Mouse (Mus musculus) left cerebral cortex, adult 9 months (tissue): ENCODE data around the gene Krr1.

Experiments used
- DNase-seq, 2 experiments: peaks; one replicate each; pipeline ENCODE4 v3.0.0; 2022; ENCODE audit warnings: low spot score in 2 of 2

Krr1 gene

DNA sequence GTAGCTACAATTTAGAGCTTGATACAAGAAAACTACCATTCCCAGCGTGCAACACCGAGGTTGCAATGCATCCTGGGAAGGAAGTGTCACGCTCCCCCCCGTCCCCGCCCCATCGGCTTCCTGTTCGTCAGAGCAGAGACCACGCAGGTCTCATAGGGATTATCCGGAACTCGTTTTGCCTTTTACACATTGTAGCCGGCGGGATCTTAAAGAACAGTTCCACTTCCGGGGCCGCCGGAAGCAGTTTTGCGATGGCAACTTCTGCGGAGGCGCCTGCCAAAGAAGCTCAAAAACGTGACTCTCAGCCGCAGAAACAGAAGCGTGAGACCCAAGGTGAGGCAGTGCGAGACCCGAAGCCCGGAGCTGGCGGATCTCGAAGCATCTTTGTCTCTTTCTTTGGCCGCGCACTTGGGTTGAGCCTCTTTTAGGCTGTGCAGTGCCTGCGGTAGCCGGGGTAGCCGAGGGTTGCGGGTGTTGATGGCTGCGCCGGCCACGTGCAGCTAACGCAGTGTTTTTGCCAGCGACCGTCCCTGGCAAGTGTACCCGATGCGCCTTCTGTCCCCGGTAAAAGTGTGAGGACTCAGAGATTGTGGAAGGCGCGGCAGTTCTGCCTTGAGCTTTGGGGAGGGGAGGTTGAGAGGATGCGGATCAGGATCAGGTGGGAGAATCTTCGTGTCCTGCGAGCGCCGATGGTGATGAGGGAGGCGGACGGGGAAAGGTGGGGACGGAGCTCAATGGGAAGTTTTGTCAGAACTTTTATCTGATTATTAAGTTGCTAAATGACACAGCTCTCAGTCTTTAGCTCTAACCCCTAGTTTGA is at the start of gene Krr1:
Krr1 (plus strand) TSS at position 123 of the 820 bp plus-strand sequence.
- peak; percentile 83 to 94 for DNase-seq

GRCm38 (mm10) chr10:111923503-111924135 is 48.8 kb upstream of the Krr1 start:
- no peak for DNase-seq

- DNase-seq = no peak
Observed at GRCm38 (mm10) chr10:111924141-111924540, 48.3 kb upstream of the Krr1 start.

- no peak for DNase-seq
Observed at GRCm38 (mm10) chr10:111924716-111925488, 47.6 kb upstream of the Krr1 start.

DNA sequence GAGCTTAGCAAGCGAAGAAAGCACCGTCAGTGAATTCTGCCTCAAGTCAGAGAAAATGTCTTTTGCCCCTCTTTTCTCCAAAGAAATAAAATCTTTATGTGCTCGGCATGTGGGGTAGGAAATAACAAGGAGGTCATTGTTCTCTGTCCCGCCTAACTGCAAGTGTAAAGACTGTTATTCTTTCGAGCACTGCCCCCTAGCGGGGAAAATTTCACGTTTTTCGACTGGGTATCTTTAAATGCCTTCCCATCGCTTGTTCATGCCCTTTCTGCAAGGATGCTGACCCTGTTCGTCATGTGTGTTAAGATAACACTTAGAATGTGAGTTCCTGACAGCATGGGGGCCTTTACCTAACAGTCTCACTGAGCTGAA is 47.0 kb upstream of the Krr1 start:
- peak; percentile 49 to 93 for DNase-seq

DNA sequence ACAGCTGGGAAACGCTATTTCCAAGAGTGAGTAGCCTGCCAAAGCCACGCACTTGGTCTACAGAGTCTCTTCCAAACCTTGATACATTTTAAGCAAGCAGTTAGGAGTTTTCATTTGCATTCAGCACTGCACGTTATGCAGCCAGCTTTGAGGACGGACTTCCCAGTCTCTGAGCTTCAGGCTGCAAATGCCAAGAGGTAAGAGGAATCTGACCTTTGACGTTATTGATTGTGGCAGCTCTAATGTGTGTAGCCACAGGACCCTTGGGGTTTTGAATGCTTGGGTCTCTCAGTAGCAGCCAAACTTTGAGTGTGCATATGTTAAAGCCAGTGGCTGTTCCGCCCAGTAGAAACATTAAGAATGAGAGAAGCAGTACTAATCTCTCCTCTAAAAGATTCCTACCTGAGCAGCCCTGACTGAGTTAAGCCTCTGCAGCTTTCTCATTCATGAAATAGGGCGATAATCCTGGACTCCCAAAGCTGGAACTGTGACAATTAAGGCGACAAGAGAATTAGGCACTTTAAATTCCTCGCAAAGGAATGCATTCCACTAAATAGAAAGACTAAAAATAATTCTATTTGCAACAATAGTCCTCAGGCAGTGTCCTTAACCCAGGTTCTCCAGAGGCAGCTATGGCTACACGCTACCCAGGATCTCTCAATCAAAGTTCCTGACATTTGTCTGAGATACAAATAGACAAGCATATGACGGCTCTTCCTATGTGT is 39.7 kb upstream of the Krr1 start:
- no peak for DNase-seq

DNA sequence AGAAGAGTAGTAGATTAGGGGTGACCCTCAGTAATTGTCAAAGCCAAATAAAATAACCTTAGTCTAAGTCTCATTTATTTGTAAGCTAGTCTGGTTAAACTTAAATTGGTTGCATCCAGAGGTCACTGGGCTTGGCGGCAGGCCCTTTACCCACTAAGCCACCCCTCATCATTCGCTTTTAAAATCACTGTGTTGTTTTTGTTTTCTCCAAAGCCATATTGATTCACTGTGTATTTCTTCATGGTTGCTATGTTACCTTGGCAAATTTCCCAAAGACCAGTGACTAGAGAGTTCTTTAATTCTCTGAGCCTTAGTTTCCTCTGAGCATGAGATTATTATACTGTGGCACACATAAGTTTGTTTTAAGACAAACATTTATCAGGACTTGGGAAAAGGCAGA is 37.3 kb upstream of the Krr1 start:
- DNase-seq = no peak

GRCm38 (mm10) chr10:111936021-111936420 is 36.4 kb upstream of the Krr1 start:
- DNase-seq = no peak

- DNase-seq = no peak
Observed at GRCm38 (mm10) chr10:111936491-111937145, 35.8 kb upstream of the Krr1 start.

DNA sequence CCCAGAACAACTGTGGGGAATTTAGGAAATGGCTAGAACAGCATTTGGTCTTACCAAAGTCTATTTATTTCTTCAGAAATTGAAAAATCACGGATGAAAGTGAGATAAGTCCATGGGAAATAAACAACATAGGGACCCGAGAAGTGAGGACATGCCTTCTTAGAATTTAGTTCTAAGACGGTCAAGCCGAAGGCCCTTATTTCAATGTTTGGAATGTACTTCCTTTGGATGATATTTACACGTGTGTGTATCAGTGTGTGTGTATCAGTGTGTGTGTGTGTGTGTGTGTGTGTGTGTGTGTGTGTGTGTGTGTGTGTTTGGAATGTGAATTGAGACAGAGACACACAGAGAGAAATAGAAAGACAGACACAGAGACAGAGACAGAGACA is 35.3 kb upstream of the Krr1 start:
- DNase-seq = no peak

DNA sequence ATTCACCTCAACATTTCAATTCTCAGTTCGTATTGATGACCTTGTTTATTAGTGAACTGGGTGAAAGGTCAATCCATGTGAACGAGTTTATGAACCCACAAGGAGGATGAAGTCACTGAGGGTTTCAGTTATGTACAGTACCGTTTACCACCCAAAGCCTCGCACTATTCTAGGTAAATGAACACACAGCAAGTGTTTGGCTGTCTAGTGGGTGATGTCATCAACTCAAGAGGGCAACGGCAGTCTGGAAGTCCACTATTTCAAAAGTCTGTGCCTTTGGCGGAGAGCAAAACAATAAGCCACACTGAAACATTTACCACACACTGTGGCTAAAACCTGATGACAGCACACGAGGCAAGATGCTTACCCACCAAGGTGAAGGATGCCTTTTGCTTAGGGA is 29.4 kb upstream of the Krr1 start:
- DNase-seq = no peak

GRCm38 (mm10) chr10:111945563-111945962 is 26.9 kb upstream of the Krr1 start:
- no peak for DNase-seq

DNA sequence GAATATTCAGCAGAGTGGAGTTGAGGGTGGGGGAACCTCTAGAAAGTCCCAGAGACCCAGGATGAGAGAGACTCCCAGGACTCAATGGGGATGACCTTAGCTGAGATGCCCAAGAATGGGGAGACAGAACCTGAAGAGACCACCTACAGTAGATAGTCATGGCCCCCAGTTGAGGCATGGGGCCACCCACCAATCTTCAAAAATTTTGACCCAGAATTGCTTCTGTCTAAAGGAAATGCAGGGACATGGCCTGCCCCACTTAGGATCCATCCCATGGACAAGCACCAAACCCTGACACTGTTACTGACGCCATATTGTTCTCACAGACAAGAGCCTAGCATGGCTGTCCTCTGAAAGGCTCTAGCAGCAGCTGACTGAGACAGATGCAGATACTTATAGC is 24.4 kb upstream of the Krr1 start:
- no peak for DNase-seq

GRCm38 (mm10) chr10:111949008-111949407 is 23.5 kb upstream of the Krr1 start:
- no peak for DNase-seq

- DNase-seq = no peak
Observed at GRCm38 (mm10) chr10:111955836-111956235, 16.6 kb upstream of the Krr1 start.

- DNase-seq = peak; percentile 40 to 81
Observed at GRCm38 (mm10) chr10:111957271-111958045, 15.0 kb upstream of the Krr1 start.

DNA sequence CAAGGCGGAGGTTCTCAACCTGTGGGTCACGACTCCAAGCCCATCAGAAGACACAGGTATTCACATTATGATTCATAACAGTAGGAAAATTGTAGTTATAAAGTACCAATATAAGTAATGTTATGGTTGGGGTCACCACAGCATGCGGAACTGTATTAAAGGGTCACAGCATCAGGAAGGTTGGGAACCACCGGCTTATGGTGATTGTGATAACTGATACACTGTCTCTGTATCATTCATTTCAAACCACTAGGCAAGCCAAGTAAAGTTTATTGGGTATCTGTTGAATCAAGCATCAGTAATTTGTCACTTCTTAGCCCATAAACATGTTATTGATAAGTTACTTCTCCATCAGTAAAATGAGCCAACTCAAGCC is 14.4 kb upstream of the Krr1 start:
- no peak for DNase-seq

DNA sequence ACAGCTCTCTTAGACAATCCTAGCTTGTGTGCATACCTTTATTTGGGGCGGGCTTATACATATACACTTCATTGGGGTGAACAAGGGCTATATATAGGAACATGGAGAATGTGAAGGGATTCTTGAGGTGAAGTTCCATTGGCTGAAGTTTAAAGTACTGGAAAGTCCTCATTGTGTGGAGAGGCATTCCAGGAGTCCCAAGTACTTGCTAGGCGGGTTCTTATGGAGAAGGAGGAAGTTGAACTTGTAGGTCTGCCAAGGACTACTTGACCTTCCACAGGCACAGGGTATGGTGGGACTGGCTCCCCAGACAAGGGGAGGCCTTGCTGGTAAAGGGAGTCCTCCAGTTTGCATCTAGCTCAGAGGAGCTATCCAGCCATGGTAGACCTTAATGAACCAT is 13.1 kb upstream of the Krr1 start:
- no peak for DNase-seq

GRCm38 (mm10) chr10:111960459-111960858 is 12.0 kb upstream of the Krr1 start:
- no peak for DNase-seq

GRCm38 (mm10) chr10:111966394-111966793 is 6.1 kb upstream of the Krr1 start:
- DNase-seq = no peak

GRCm38 (mm10) chr10:111971929-111972328 is 535 bp upstream of the Krr1 start:
- DNase-seq = no peak
